Mouse (Mus musculus) lung, adult 2 months (tissue): ENCODE results near the gene BC004004.

Experiments used
- CTCF ChIP-seq: fragments of 200-500 bp; IDR thresholded peaks from 2 replicates; pipeline ENCODE4 v1.5.1; 2011; ENCODE audit warnings: mild to moderate bottlenecking, low read length, control low read depth; ENCODE audit not compliant: insufficient read depth
- POLR2A ChIP-seq: fragments of 200-500 bp; IDR thresholded peaks from 2 replicates; pipeline ENCODE4 v1.6.1; 2011; ENCODE audit warnings: low read depth, mild to moderate bottlenecking, control low read depth, low read length, borderline replicate concordance; ENCODE audit errors: extremely low read depth

DNA sequence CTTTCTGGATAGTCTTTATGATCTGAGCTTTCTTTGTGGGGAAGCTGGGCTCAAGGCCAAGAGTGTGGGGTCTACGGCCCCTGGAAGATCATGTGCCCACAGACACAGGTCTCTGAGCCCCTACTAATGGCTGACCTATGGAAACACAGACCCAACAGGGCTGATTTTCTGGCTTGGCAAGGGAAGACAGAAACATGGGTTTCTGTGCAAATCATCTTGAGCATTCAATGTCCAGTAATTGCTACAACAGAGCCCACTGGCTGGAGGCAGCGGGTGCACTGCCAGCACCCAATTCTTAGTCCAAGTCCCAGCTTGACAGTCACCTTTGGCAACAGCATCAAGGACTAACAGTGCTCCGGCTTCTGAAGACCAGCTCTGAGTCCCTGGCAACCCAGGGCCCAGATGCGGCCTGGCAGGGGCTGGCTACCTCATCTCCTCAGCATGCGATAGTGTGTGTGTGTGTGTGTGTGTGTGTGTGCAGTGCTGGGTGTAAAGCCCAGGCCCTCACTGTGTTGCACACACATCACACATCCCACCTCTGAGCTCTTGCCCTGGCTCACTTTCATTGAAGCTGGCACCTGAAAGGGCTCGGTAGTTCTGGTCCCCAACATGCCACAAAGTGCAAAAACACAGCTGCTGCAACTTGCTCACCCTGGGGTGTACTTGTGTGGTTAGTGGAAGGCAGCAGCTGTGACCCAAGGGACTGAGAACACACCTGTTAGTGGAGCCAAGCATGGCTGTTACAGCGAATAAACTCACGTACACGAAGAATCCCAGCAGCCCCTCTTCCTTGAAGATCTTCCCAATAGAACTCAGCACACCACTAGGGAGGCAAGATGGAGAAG, 69.6 kb downstream of the BC004004 start:
- TF ChIP-seq POLR2A (no peak), CTCF (no peak)
